Mouse (Mus musculus) thymus, adult 2 months (tissue): ENCODE measurements around the gene Olfr521. TPM values are rescaled to one million over a fixed set of nuclear protein-coding genes. Genes with fewer than 3 reads are reported as not detected.
"Not testable (repeated sequence)": the region's sequence is repeated elsewhere in the genome, so short reads cannot be mapped to it uniquely, and the experiment has no call there.

Experiments
- DNase-seq: peaks from one replicate; pipeline ENCODE4 v3.0.0; 2021
- H3K27ac ChIP-seq: fragments of 200-500 bp; 2 replicates; pipeline ENCODE4 v1.5.1; 2012; ENCODE audit warnings: low read length, control low read depth; ENCODE audit not compliant: control insufficient read depth, insufficient read depth
- H3K27me3 ChIP-seq: fragments of 200-500 bp; 2 replicates; pipeline ENCODE4 v1.6.1; 2012; ENCODE audit warnings: mild to moderate bottlenecking, low read length, moderate library complexity, mixed read lengths; ENCODE audit not compliant: control insufficient read depth, insufficient read depth
- H3K36me3 ChIP-seq: fragments of 200-500 bp; 2 replicates; pipeline ENCODE4 v1.6.1; 2012; ENCODE audit warnings: mild to moderate bottlenecking, low read length, moderate library complexity; ENCODE audit not compliant: control insufficient read depth, insufficient read depth
- H3K4me1 ChIP-seq: fragments of 200-500 bp; replicated peaks from 2 replicates; pipeline ENCODE4 v1.6.1; 2012; ENCODE audit warnings: low read length; ENCODE audit not compliant: control insufficient read depth, insufficient read depth
- H3K4me3 ChIP-seq: fragments of 200-500 bp; 2 replicates; pipeline ENCODE4 v1.5.1; 2012; ENCODE audit warnings: mild to moderate bottlenecking, low read length, control low read depth, moderate library complexity; ENCODE audit not compliant: control insufficient read depth, insufficient read depth
- CTCF ChIP-seq: fragments of 200-500 bp; IDR thresholded peaks from 2 replicates; pipeline ENCODE4 v1.5.1; 2012; ENCODE audit warnings: mild to moderate bottlenecking, control low read depth, low read length, moderate library complexity, borderline replicate concordance; ENCODE audit not compliant: control insufficient read depth, poor library complexity, insufficient read depth; ENCODE audit errors: extremely low read depth
- POLR2A ChIP-seq: fragments of 200-500 bp; IDR thresholded peaks from 2 replicates; pipeline ENCODE4 v1.6.1; 2012; ENCODE audit warnings: mild to moderate bottlenecking, low read length, control low read depth, moderate library complexity; ENCODE audit not compliant: control insufficient read depth, poor library complexity, insufficient read depth; ENCODE audit errors: extremely low read depth
- WGBS: fragments of 180-500 bp; shearing (Covaris S2); methylation state at CpG from one replicate; pipeline ENCODE4 v1.1.7; 2018; 5-methylcytosine and 5-hydroxymethylcytosine counted together
- polyA plus RNA-seq: library from polyadenylated mRNA; depleted of rRNA; stranded (reverse); fragments of >200 nt; gene quantifications from 2 replicates; pipeline ENCODE4 v1.2.3, GENCODE M21; 2012

Gene Olfr521
- polyA plus RNA-seq, 1 experiment: not detected

GRCm38 (mm10) chr7:99794096-99794495, 30.8 kb downstream of the Olfr521 start:
- no peak for TF ChIP-seq CTCF
- no peak for TF ChIP-seq POLR2A
- no peaks in the 10 kb centered on the region for H3K36me3 ChIP-seq
- DNase-seq: no peak
- peaks cover 24% of the 10 kb centered on the region for H3K4me1 ChIP-seq
- WGBS: 64% methylated on average over 2 of the region's 2 CpGs
- H3K27ac ChIP-seq: no peak overlapping the region
- H3K4me3 ChIP-seq: no peak overlapping the region
- H3K27me3 ChIP-seq: no peaks in the 10 kb centered on the region

- WGBS: 10% methylated on average over 17 of the region's 17 CpGs
- peak; percentile 58 for DNase-seq
- H3K27me3 ChIP-seq: no peaks in the 10 kb centered on the region
- peaks cover 24% of the 10 kb centered on the region for H3K4me1 ChIP-seq
- TF ChIP-seq POLR2A: no peak
- TF ChIP-seq CTCF: no peak
- H3K27ac ChIP-seq: no peak overlapping the region
- H3K4me3 ChIP-seq: 0 out of 2 replicates have a peak overlapping the region, but pooled peaks have one; percentile 5
- H3K36me3 ChIP-seq: no peaks in the 10 kb centered on the region
Observed at GRCm38 (mm10) chr7:99795192-99795981, 32.1 kb downstream of the Olfr521 start.

- 64% methylated on average over 3 of the region's 3 CpGs for WGBS
- TF ChIP-seq POLR2A (no peak), CTCF (no peak)
- Histone ChIP-seq H3K4me3 (no peak overlapping the region), H3K27me3 (no peaks in the 10 kb centered on the region), H3K4me1 (peaks cover 24% of the 10 kb centered on the region), H3K27ac (no peak overlapping the region), H3K36me3 (no peaks in the 10 kb centered on the region)
- DNase-seq: no peak
Observed at GRCm38 (mm10) chr7:99796471-99796870, 33.2 kb downstream of the Olfr521 start.

GRCm38 (mm10) chr7:99797261-99797660, 34.0 kb downstream of the Olfr521 start:
- Histone ChIP-seq H3K36me3 (no peaks in the 10 kb centered on the region), H3K4me1 (peaks cover 24% of the 10 kb centered on the region), H3K27ac (no peak overlapping the region), H3K27me3 (no peaks in the 10 kb centered on the region), H3K4me3 (no peak overlapping the region)
- no peak for DNase-seq
- 93% methylated on average over 3 of the region's 3 CpGs for WGBS
- TF ChIP-seq POLR2A (no peak), CTCF (no peak)

GRCm38 (mm10) chr7:99797911-99798647, 34.8 kb downstream of the Olfr521 start:
- TF ChIP-seq POLR2A: no peak
- no peak for TF ChIP-seq CTCF
- H3K27ac ChIP-seq: no peak overlapping the region
- H3K36me3 ChIP-seq: no peaks in the 10 kb centered on the region
- H3K4me1 ChIP-seq: peaks cover 24% of the 10 kb centered on the region
- H3K27me3 ChIP-seq: no peaks in the 10 kb centered on the region
- DNase-seq: peak; percentile 79
- H3K4me3 ChIP-seq: no peak overlapping the region
- WGBS: 37% methylated on average over 6 of the region's 6 CpGs

GRCm38 (mm10) chr7:99799118-99799517, 35.8 kb downstream of the Olfr521 start:
- no peaks in the 10 kb centered on the region for H3K36me3 ChIP-seq
- H3K27ac ChIP-seq: no peak overlapping the region
- WGBS: 88% methylated on average over 7 of the region's 7 CpGs
- no peaks in the 10 kb centered on the region for H3K27me3 ChIP-seq
- no peak overlapping the region for H3K4me3 ChIP-seq
- DNase-seq: no peak
- TF ChIP-seq POLR2A (no peak), CTCF (no peak)
- peaks cover 22% of the 10 kb centered on the region for H3K4me1 ChIP-seq

GRCm38 (mm10) chr7:99803535-99803934, 40.2 kb downstream of the Olfr521 start:
- 85% methylated on average over 8 of the region's 8 CpGs for WGBS
- DNase-seq: no peak
- no peaks in the 10 kb centered on the region for H3K4me1 ChIP-seq
- no peak overlapping the region for H3K4me3 ChIP-seq
- H3K27ac ChIP-seq: no peak overlapping the region
- TF ChIP-seq POLR2A (no peak), CTCF (no peak)
- H3K27me3 ChIP-seq: no peaks in the 10 kb centered on the region
- H3K36me3 ChIP-seq: no peaks in the 10 kb centered on the region

- not testable (repeated sequence) for DNase-seq, H3K4me1 ChIP-seq, H3K27me3 ChIP-seq, H3K4me3 ChIP-seq, H3K36me3 ChIP-seq, H3K27ac ChIP-seq
- 93% methylated on average over 3 of the region's 3 CpGs for WGBS
Observed at GRCm38 (mm10) chr7:99804033-99804432, 40.7 kb downstream of the Olfr521 start.
